Mouse (Mus musculus) lung, postnatal 10 days (tissue): Measurements from ENCODE around the gene Ndrg2.
A peak's percentile ranks its signal among the peaks of the same experiment; 100 is the strongest.
"Not testable (repeated sequence)": the region's sequence is repeated elsewhere in the genome, so short reads cannot be mapped to it uniquely, and the experiment has no call there.

ENCODE experiments used
- DNase-seq: peaks from one replicate; pipeline ENCODE4 v3.0.0; 2021

Ndrg2 gene

GRCm38 (mm10) chr14:51913960-51914762 lies at the start of gene Ndrg2:
Ndrg2 (minus strand) TSS chr14:51914158.
- DNase-seq: peak; percentile 96

DNA sequence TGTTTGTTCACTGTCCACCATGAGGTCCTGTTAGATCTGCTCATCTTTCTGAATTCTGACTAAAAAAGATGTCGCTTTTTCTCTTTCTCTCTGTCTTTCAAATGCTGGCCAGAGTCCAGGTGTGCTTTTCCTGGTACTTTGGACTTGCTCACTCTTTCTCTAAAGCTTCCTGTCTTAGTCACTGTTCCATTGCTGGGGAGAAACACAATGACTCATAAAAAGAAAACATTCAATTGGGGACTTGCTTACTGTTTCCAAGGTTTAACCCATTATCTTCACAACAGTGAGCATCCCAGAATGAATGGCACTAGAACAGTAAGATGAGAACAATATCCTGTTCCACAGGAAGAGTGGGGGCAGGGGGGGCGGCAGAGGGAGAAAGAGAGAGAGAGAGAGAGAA lies 46.4 kb upstream of the Ndrg2 start:
- no peak for DNase-seq

DNA sequence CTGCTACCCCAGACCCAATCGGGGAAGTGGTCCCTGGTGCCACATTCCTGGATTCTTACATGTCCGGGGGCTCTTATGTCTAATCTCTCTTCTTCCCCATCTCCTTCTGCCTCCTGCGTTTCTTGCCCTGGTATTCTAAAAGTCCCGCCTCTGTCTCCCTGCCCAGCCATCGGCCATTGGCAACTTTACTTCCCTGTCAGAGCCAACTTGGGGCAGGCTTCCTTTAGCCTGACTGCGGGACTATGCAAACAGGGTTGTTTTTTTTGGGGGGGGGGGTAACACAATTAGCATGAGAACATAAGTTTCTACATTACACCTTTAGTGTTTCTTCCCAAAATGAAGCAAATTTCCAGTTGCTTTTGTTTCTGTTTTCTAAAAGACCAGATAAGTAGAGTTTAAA lies 29.4 kb upstream of the Ndrg2 start:
- no peak for DNase-seq

DNA sequence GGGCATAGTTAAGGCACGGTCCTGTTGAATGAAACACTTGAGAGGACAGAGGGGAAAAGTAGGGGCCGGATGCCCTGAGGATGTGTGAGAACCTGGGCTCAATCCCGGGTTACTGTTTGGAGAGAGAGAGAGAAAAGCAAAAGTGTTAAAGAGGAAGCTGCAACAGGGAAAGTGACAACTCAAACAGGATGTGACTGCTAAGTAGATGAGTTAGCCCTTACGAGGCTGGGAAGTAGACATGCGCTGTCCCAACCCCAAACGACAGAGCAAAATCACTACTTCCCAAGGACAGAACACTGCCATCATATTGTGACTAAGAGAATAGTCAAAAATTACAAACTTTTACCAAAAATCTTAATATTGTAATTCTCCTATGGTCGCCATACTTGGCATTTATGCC lies 28.3 kb upstream of the Ndrg2 start:
- DNase-seq: no peak

- DNase-seq: no peak
These were observed 27.6 kb upstream of the Ndrg2 start for GRCm38 (mm10) chr14:51941577-51941976.

- peak; percentile 34 for DNase-seq
These were observed 27.1 kb upstream of the Ndrg2 start for GRCm38 (mm10) chr14:51940944-51941560.

DNA sequence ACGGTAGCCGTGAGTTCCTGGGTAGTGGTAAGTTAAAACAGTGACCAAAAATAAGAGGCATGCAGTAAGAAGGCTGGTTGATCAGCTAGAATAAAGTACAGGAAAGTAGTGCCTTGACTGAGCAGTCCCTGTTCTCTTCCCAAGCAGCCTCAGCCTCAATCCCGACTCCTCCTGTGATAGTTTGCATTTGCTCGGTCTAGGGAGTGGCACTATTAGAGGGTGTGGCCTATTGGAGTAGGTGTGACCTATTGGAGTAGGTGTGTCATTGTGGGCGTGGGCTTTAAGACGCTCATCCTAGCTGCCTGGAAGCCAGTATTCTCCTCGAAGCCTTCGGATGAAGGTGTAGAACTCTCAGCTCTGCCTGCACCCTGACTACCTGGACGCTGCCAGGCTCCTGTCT lies 25.0 kb upstream of the Ndrg2 start:
- no peak for DNase-seq

GRCm38 (mm10) chr14:51932092-51933020 lies 18.4 kb upstream of the Ndrg2 start:
- DNase-seq: no peak

DNA sequence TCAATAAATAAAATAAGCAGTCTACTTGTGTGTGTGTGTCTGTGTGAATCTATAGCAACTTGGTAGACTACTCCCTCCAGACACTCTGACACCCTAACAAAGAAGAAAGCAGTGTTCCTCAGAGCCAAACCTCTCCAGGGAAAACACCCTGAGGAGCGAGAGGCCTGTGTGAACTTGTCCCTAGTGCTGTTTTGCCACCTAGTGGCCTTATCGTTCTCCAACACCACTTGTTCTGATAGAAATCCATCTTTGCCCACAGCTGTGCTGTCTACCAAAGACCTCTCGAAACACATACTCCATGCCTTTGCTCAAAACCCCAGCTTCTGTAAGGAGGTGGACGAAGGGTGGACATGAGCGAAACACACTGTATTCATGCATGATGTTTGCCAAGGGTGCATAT lies 16.9 kb upstream of the Ndrg2 start:
- peak; percentile 89 for DNase-seq

DNA sequence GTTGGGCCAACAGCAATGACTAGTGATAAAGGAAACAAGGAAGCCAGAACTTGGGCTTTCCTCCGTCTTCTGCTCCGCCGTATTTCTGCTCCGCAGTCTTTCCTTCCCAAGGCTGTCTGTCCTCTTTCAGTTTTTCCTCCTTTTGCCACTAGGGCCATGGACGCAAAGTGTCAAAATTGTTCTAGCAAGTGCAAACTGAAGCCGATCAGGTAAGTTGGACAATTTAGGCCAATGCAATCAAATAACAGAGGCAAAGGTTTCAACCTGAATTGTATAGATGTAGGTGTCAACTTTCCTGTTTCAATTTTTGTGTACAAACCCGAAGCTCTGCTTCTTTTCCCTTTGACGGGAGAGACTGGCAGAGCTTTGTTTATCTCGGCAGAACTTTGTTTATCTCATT lies 16.0 kb upstream of the Ndrg2 start:
- no peak for DNase-seq

GRCm38 (mm10) chr14:51929309-51929943 lies 15.5 kb upstream of the Ndrg2 start:
- peak; percentile 88 for DNase-seq

DNA sequence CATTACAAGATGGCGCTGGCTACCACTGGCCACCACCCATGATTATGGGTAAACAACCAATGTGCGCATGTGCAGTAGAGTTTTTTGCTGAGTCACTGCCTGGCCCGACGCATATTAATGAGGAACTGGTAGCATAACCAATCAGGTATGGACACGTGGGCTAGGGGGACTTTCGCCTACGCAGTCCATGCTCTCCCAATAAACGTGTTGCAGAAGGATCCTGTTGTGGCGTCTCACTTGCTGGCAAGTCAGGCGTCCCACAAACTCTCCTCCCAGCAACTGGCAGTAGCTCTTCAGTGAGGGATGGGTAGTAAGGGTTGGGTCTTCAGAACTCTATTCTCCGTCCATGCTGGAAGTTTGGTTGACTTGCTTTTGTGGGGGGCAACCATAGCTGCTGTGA lies 13.0 kb upstream of the Ndrg2 start:
- DNase-seq: not testable (repeated sequence)

GRCm38 (mm10) chr14:51923492-51923891 lies 9.5 kb upstream of the Ndrg2 start:
- DNase-seq: no peak

DNA sequence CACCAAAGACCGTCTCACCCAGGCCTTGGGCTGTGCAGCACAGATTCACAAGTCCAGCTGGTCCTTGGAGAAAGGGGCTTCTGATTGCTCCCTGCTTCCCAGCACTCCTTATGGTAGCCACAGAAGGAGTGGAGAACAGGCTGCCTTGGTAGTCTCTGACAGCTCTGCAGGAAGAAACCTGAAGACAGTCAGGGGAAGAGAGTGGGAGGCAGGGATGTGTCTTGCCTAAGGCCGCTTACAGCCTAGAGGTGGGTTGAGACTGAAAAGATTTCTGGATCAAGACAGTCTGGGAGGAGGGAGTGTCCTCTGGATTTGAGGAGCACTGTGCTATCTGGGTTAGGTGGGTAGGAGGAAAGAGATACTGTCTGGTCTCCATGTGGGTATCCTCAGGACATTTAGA lies 9.0 kb upstream of the Ndrg2 start:
- DNase-seq: no peak

DNA sequence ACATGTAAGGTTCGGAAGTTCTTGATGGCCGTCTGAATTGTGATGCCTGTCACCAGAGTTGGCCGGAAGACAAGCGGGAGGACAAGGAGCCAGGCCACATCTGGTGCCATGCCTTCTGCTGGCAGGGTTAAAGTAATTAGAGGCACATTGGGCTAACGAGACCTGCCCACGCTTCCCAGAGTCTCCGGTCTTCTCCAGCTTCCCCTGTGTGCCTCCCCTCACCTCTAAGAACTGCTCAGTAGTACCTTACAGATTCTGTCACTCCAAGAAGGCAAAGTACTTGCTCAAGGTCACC lies 8.6 kb upstream of the Ndrg2 start, which contains the start of gene Rnase13:
Gene Rnase13 (minus strand): TSS at position 203 of the 295 bp plus-strand sequence.
- no peak for DNase-seq

DNA sequence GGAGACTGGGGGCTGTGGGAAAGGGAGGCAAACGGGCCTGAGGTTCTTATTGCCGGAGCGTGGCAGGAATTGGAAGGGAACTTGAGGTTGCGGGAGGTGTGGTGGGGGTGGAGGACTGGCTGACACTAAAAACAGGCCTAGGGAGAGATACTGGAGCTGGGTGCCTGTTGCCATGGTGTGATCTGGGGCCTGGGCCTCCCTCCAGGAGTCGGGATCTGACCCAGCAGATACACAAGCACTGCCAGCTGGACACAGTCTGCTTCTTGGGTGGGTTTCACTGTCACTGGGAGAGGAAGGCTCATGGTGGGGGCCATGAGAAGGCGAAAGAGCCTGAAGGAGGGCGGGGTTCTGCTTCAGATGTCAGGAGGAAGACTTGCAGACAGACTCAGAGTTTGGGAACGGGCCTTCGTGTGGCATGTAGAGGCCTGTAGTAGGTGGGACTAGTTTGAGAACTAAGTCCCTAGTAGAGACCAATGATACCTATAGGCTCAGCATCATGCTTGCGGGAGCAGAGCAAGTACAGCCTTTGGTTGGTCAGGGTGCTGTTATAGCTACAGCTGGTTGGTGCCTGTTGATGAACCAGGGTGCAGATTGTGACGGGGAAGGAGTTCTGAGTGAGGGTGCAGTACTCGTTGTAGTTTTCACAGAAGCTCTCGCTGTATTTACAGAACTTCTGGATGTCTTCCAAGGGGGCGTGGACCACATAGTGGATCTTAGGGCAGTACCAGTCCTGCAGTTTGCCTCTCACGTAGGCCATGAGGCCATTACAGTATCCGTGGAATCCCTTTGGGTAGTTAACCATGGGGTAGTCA lies 8.0 kb upstream of the Ndrg2 start:
- peak; percentile 85 for DNase-seq

GRCm38 (mm10) chr14:51918966-51919365 lies 5.0 kb upstream of the Ndrg2 start:
- no peak for DNase-seq

DNA sequence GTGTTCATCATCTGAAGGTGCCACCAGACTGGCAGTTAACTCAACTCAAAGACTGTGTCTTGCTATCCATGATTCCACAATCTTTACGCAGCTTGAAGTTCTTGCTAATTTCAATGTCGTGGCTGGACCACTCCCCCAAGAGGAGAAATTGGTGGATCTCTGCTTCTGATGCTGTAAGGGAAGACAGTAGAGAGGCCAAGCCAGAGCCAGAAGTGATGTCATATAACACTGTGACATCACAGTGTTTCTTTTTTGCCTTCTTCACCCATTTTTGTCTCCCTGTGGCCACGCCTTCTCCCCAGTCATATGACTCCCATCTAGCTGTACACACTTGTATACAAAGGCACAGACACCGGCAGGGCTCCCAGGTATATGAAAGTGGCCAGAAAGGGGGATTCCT lies 4.2 kb upstream of the Ndrg2 start, which contains the start of gene Tppp2:
Gene Tppp2 (plus strand): TSS at position 301 of the 400 bp plus-strand sequence.
- DNase-seq: no peak

- DNase-seq: no peak
These were observed 2.6 kb upstream of the Ndrg2 start for GRCm38 (mm10) chr14:51916539-51916938.

DNA sequence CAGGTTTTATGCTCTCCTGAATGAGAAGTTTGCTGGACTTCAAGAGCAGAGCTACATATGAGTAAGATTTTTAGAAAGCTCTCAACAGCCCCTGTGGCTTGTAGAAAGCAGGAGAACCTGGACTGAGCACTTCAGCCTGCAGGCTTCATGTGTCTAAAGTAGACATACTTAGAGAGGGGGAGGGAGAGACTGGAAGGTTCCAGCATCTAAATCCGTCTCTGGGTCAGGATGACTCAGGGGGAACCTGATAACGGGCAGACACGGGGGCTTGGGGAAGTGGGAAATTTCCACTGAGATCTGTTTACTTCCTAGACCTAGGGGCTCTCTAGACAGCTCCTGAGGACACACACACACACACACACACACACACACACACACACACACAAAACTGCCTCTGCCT lies 1.1 kb upstream of the Ndrg2 start:
- peak; percentile 27 for DNase-seq

DNA sequence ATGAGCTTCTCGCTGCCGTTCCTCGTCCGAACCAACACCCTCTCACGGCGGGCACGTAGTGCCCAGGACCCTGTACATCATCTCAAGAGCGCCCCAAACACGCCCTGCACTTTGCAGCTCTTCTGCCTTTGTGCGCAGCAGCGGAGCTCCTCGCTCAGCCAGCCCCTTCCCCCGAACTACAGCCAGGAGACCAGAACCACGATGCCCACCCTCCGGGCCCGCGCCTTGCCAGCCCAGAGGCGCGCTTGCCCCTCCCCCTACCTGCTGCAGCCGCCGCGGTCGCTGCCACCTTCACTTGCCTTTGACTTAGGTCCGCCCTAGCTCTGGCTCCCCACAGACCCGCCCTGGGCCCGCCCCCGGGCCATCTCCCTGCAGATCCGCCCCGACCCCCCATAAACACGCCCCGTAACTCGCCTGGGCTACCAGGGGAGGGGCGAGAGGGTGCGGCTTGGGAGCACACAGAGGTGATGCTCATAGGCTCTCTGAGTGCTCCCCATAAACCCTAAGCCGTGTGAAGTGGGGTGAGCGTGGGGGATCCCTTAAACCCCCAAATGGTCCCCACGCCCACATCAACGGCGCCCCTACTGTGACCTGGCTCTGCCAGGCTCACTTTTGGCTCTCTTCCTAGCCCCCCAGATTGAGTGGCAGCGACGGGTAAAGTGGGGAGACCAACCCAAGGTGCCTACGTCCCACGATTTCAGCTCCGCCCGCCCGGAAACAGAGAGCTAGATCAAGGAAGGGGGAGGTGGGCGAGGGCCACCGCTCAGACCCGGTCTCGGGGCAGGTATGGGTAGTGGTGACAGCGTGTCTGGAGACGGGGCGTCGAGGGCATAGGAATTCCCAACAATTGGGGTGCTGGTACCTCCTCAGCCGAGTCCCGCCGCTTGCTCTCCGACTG lies 647 bp downstream of the Ndrg2 start:
- peak; percentile 93 for DNase-seq
